Mouse (Mus musculus): ENCODE results near the gene Actr8.

GRCm38 (mm10) chr14:30022471-30022870, 44.3 kb downstream of the Actr8 start:
- TF ChIP-seq FOSL1 (IDR thresholded peaks at IDR 0.05; ENCODE audit: insufficient read depth, low read length, poor library complexity, severe bottlenecking): no peak
- TF ChIP-seq CTCF (IDR thresholded peaks at IDR 0.05; ENCODE audit: control insufficient read depth, insufficient read depth, insufficient read length): no peak
- TF ChIP-seq MYOG (IDR thresholded peaks at IDR 0.05; ENCODE audit: control insufficient read depth, extremely low read depth, insufficient read length): no peak
- no peak for TF ChIP-seq MAX (IDR thresholded peaks at IDR 0.05)
- no peak for TF ChIP-seq CEBPB (IDR thresholded peaks at IDR 0.05; ENCODE audit: low read depth)
